Mouse (Mus musculus): Measurements from ENCODE around the gene Rai2.
"Not testable (repeated sequence)": the region's sequence is repeated elsewhere in the genome, so short reads cannot be mapped to it uniquely, and the experiment has no call there.

- TF ChIP-seq POLR2A (IDR thresholded peaks at IDR 0.05; ENCODE audit: borderline replicate concordance, control insufficient read depth, low read depth, low read length); CTCF (IDR thresholded peaks at IDR 0.05; ENCODE audit: control insufficient read depth, insufficient read depth, low read length): not testable (repeated sequence)
Measured at GRCm38 (mm10) chrX:161826186-161826585, 109.3 kb downstream of the Rai2 start.
